Mouse (Mus musculus) C2C12 (cell line): ENCODE results near the gene Hist1h1a.
A peak's percentile ranks its signal among the peaks of the same experiment; 100 is the strongest.

Experiments used
- CEBPB ChIP-seq: IDR thresholded peaks from one replicate; pipeline ENCODE4 v1.6.1; 2011; ENCODE audit warnings: low read depth, mild to moderate bottlenecking, control low read depth, moderate library complexity
- CTCF ChIP-seq: IDR thresholded peaks from one replicate; pipeline ENCODE4 v1.5.1; 2011; ENCODE audit not compliant: control insufficient read depth, insufficient read depth, insufficient read length
- FOSL1 ChIP-seq: IDR thresholded peaks from one replicate; pipeline ENCODE4 v1.8.0; 2011; ENCODE audit warnings: mild to moderate bottlenecking, low read length; ENCODE audit not compliant: poor library complexity, insufficient read depth, severe bottlenecking
- MAX ChIP-seq: IDR thresholded peaks from one replicate; pipeline ENCODE4 v1.6.1; 2011; ENCODE audit warnings: mild to moderate bottlenecking, control low read depth
- MYOD1 ChIP-seq: IDR thresholded peaks from one replicate; pipeline ENCODE4 v1.6.1; 2011; ENCODE audit warnings: low read depth; ENCODE audit not compliant: control insufficient read depth, insufficient read length
- MYOG ChIP-seq: IDR thresholded peaks from one replicate; pipeline ENCODE4 v1.6.1; 2011; ENCODE audit not compliant: control insufficient read depth, insufficient read length; ENCODE audit errors: extremely low read depth
- USF1 ChIP-seq: IDR thresholded peaks from one replicate; pipeline ENCODE4 v1.6.1; 2011; ENCODE audit warnings: low read depth, mild to moderate bottlenecking, control low read depth, moderate library complexity

- TF ChIP-seq CTCF, result no peak
- TF ChIP-seq CEBPB, result peak; percentile 16
- TF ChIP-seq FOSL1, result peak; percentile 10
- no peak for TF ChIP-seq USF1
- no peak for TF ChIP-seq MYOG
- TF ChIP-seq MYOD1, result no peak
- peak; percentile 9 for TF ChIP-seq MAX
Measured at GRCm38 (mm10) chr13:23744421-23745380, 18.8 kb upstream of the Hist1h1a start.
